Mouse (Mus musculus): ENCODE measurements at regions not wholly inside any gene's neighbourhood (a gene's known extent, or its start where the extent isn't known, plus 50 kb on each side); places are given as distances from the start of the nearest gene placed in this dataset.

GRCm38 (mm10) chr9:115361191-115361590 is 51.0 kb upstream of the Stt3b start:
- no peak for ATAC-seq (ENCODE audit: low TSS enrichment)

GRCm38 (mm10) chr9:115361881-115362280 is 51.7 kb upstream of the Stt3b start:
- ATAC-seq (ENCODE audit: low TSS enrichment) = no peak

- no peak for ATAC-seq (ENCODE audit: low TSS enrichment)
These were observed 52.3 kb upstream of the Stt3b start for GRCm38 (mm10) chr9:115362486-115362885.

GRCm38 (mm10) chr9:115364919-115365861 is 55.0 kb upstream of the Stt3b start:
- ATAC-seq (ENCODE audit: low TSS enrichment) = no peak

GRCm38 (mm10) chr9:115367808-115368207 is 57.6 kb upstream of the Stt3b start:
- no peak for ATAC-seq (ENCODE audit: low TSS enrichment)

- ATAC-seq (ENCODE audit: low TSS enrichment) = no peak
These were observed 70.1 kb upstream of the Stt3b start for GRCm38 (mm10) chr9:115380276-115380675.

GRCm38 (mm10) chr9:115382824-115383475 is 72.7 kb upstream of the Stt3b start:
- ATAC-seq (ENCODE audit: low TSS enrichment) = no peak

- no peak for ATAC-seq (ENCODE audit: low TSS enrichment)
These were observed 73.7 kb upstream of the Stt3b start for GRCm38 (mm10) chr9:115383935-115384334.

GRCm38 (mm10) chr9:115384345-115384744 is 74.1 kb upstream of the Stt3b start:
- ATAC-seq (ENCODE audit: low TSS enrichment) = no peak

GRCm38 (mm10) chr9:115387471-115388360 is 77.5 kb upstream of the Stt3b start:
- no peak for ATAC-seq (ENCODE audit: low TSS enrichment)

GRCm38 (mm10) chr9:115388361-115388759 is 78.1 kb upstream of the Stt3b start:
- no peak for ATAC-seq (ENCODE audit: low TSS enrichment)

- ATAC-seq (ENCODE audit: low TSS enrichment) = no peak
These were observed 78.9 kb upstream of the Stt3b start for GRCm38 (mm10) chr9:115389082-115389481.

- ATAC-seq (ENCODE audit: low TSS enrichment) = no peak
These were observed 80.7 kb upstream of the Stt3b start for GRCm38 (mm10) chr9:115390880-115391281.

GRCm38 (mm10) chr9:115395511-115395910 is 85.3 kb upstream of the Stt3b start:
- ATAC-seq (ENCODE audit: low TSS enrichment) = no peak

- ATAC-seq (ENCODE audit: low TSS enrichment) = no peak
These were observed 90.2 kb upstream of the Stt3b start for GRCm38 (mm10) chr9:115400461-115400860.

- ATAC-seq (ENCODE audit: low TSS enrichment) = no peak
These were observed 91.4 kb upstream of the Stt3b start for GRCm38 (mm10) chr9:115401405-115402151.

- ATAC-seq (ENCODE audit: low TSS enrichment) = no peak
These were observed 92.4 kb upstream of the Stt3b start for GRCm38 (mm10) chr9:115402661-115403060.

GRCm38 (mm10) chr9:115403354-115403968 is 93.2 kb upstream of the Stt3b start:
- no peak for ATAC-seq (ENCODE audit: low TSS enrichment)

GRCm38 (mm10) chr9:115407901-115408470 is 97.8 kb upstream of the Stt3b start:
- no peak for ATAC-seq (ENCODE audit: low TSS enrichment)

- no peak for ATAC-seq (ENCODE audit: low TSS enrichment)
These were observed 98.7 kb upstream of the Stt3b start for GRCm38 (mm10) chr9:115408886-115409285.

Data from frontal cortex, adult (tissue).